In genomic region chr5:9371127-9371526, GRCm38 (mm10) we compare ENCODE assay signal across 18 mouse cellular contexts.
A peak's percentile ranks its signal among the peaks of the same experiment; 100 is the strongest.
DNase-seq lines count a peak whose midpoint lies in the region; ATAC-seq and TF ChIP-seq lines count a peak whose summit lies in the region.
"Had no signal": no experiment of that assay in that cellular context is flagged by ENCODE, and none has a peak within 500 bp of the region (broad histone marks: within the 10 kb centered on the region; RNA-seq: fewer than 3 reads in every experiment).

No protein-coding gene starts in this region.

- peak; percentile 58; the same call in 1 of the 2 replicates for ATAC-seq in forebrain, postnatal 0 days
- no peak for ATAC-seq in forebrain, embryonic 11.5 days (replicated peaks; ENCODE audit: low FRiP score)
- ATAC-seq: hindbrain, postnatal 0 days had no signal

- H3K9ac ChIP-seq in forebrain, postnatal 0 days, result no peak overlapping the region
- no peak overlapping the region for H3K9ac ChIP-seq in forebrain, embryonic 11.5 days (ENCODE audit: low read length)
- H3K9ac ChIP-seq: embryonic facial prominence, embryonic 13.5 days; hindbrain, embryonic 13.5 days had no signal

- H3K4me3 ChIP-seq in forebrain, postnatal 0 days (ENCODE audit: low read depth, low read length), result no peak overlapping the region
- H3K4me3 ChIP-seq in forebrain, embryonic 11.5 days (ENCODE audit: low read depth, low read length), result no peak overlapping the region
- H3K4me3 ChIP-seq: embryonic facial prominence, embryonic 13.5 days; heart, embryonic 10.5 days; hindbrain, embryonic 13.5 days had no signal

- H3K27ac ChIP-seq in forebrain, postnatal 0 days (ENCODE audit: low read depth, low read length), result no peak overlapping the region
- H3K27ac ChIP-seq in forebrain, embryonic 11.5 days (ENCODE audit: low read depth, low read length), result no peak overlapping the region
- H3K27ac ChIP-seq: embryonic facial prominence, embryonic 13.5 days; heart, embryonic 10.5 days; hindbrain, embryonic 13.5 days; hindbrain, postnatal 0 days had no signal

- DNase-seq in forebrain, postnatal 0 days, result no peak
- no peak for DNase-seq in forebrain, embryonic 11.5 days (ENCODE audit: low spot score)
- peak; percentile 46 to 82 for DNase-seq in layer of hippocampus, adult 18-20 months (ENCODE audit: low spot score in 2 of 2)
- peak; percentile 18 to 22 for DNase-seq in layer of hippocampus, adult 8-10 months (ENCODE audit: low spot score in 2 of 2)
- peak; percentile 24 for DNase-seq in telencephalon, adult 2 months (ENCODE audit: low read depth, low spot score)
- DNase-seq in cerebellum, postnatal 4 days (ENCODE audit: low spot score in 2 of 2), result no peak
- no peak for DNase-seq in adrenal gland, adult 2 months
- DNase-seq: adrenal gland, postnatal 10 days; cerebellum, postnatal 10 days; gastrocnemius, postnatal 10 days; heart, adult 18-20 months; heart, postnatal 10 days; kidney, adult 11 months had no signal

- TF ChIP-seq CTCF in forebrain, postnatal 0 days (IDR thresholded peaks at IDR 0.05; ENCODE audit: low read depth), result no peak

- H3K27me3 ChIP-seq in forebrain, postnatal 0 days (ENCODE audit: insufficient read depth, low read length), result no peaks in the 10 kb centered on the region
- no peaks in the 10 kb centered on the region for H3K27me3 ChIP-seq in forebrain, embryonic 11.5 days (ENCODE audit: control insufficient read depth, insufficient read depth, low read length)
- H3K27me3 ChIP-seq: embryonic facial prominence, embryonic 13.5 days; hindbrain, embryonic 13.5 days had no signal

- 86% methylated on average over 3 of the region's 3 CpGs for WGBS in forebrain, postnatal 0 days
- WGBS in forebrain, embryonic 11.5 days, result 85% methylated on average over 3 of the region's 3 CpGs

- H3K36me3 ChIP-seq in forebrain, postnatal 0 days (ENCODE audit: insufficient read depth), result no peaks in the 10 kb centered on the region
- H3K36me3 ChIP-seq in forebrain, embryonic 11.5 days (ENCODE audit: control insufficient read depth, insufficient read depth, low read length), result no peaks in the 10 kb centered on the region
- H3K36me3 ChIP-seq: embryonic facial prominence, embryonic 13.5 days; G1E; heart, embryonic 10.5 days; hindbrain, embryonic 13.5 days had no signal

- H3K4me1 ChIP-seq in forebrain, postnatal 0 days (ENCODE audit: insufficient read depth), result no peaks in the 10 kb centered on the region
- no peaks in the 10 kb centered on the region for H3K4me1 ChIP-seq in forebrain, embryonic 11.5 days (replicated peaks; ENCODE audit: control insufficient read depth, insufficient read depth, low read length)
- H3K4me1 ChIP-seq: embryonic facial prominence, embryonic 13.5 days; heart, embryonic 10.5 days had no signal

- H3K4me2 ChIP-seq in forebrain, postnatal 0 days (ENCODE audit: low read depth), result no peak overlapping the region
- no peak overlapping the region for H3K4me2 ChIP-seq in forebrain, embryonic 11.5 days (ENCODE audit: low read depth, low read length, severe bottlenecking)
- H3K4me2 ChIP-seq: embryonic facial prominence, embryonic 13.5 days; hindbrain, embryonic 13.5 days had no signal

- H3K9me3 ChIP-seq in forebrain, postnatal 0 days (ENCODE audit: low read length), result no peaks in the 10 kb centered on the region
- H3K9me3 ChIP-seq in forebrain, embryonic 11.5 days (ENCODE audit: control insufficient read depth, low read length), result no peaks in the 10 kb centered on the region
- H3K9me3 ChIP-seq: embryonic facial prominence, embryonic 13.5 days; G1E; heart, embryonic 10.5 days; hindbrain, embryonic 13.5 days had no signal

Comparison
In these comparisons a context has a peak if more than half of its experiments do, and no peak if none do; other contexts are left out.
1. DNase-seq: peak in layer of hippocampus, adult 18-20 months (2 of 2), layer of hippocampus, adult 8-10 months (2 of 2) and telencephalon, adult 2 months (single experiment); none in forebrain, postnatal 0 days (single experiment), forebrain, embryonic 11.5 days (single experiment), cerebellum, postnatal 4 days (0 of 2) and adrenal gland, adult 2 months (single experiment).